Mouse (Mus musculus): ENCODE measurements around the gene Ptprd. TPM values are rescaled to one million over a fixed set of nuclear protein-coding genes. Genes with fewer than 3 reads are reported as not detected.

Gene Ptprd
- polyA plus RNA-seq, 1 experiment from 2014 or later, result 0.32 TPM

- ChIA-PET CTCF (no interaction called here), POLR2A (no interaction called here)
- TF ChIP-seq CTCF (IDR thresholded peaks at IDR 0.05), result no peak
- DNase-seq (ENCODE audit: low read depth, low spot score) (no peak), ATAC-seq (no peak)
- no peaks in the 10 kb centered on the region for H3K27me3 ChIP-seq
- in situ Hi-C loops (cut with MboI; ENCODE audit: low pct_unique_long_range_greater_than_20kb), result no loop called here
These were observed 894.6 kb downstream of the Ptprd start for GRCm38 (mm10) chr4:77317060-77317680.

- ChIA-PET POLR2A (no interaction called here), CTCF (no interaction called here)
- ATAC-seq (no peak), DNase-seq (ENCODE audit: low read depth, low spot score) (no peak)
- in situ Hi-C loops (cut with MboI; ENCODE audit: low pct_unique_long_range_greater_than_20kb), result no loop called here
- TF ChIP-seq CTCF (IDR thresholded peaks at IDR 0.05), result no peak
- H3K27me3 ChIP-seq, result no peaks in the 10 kb centered on the region
These were observed 895.1 kb downstream of the Ptprd start for GRCm38 (mm10) chr4:77316644-77317043.

DNA sequence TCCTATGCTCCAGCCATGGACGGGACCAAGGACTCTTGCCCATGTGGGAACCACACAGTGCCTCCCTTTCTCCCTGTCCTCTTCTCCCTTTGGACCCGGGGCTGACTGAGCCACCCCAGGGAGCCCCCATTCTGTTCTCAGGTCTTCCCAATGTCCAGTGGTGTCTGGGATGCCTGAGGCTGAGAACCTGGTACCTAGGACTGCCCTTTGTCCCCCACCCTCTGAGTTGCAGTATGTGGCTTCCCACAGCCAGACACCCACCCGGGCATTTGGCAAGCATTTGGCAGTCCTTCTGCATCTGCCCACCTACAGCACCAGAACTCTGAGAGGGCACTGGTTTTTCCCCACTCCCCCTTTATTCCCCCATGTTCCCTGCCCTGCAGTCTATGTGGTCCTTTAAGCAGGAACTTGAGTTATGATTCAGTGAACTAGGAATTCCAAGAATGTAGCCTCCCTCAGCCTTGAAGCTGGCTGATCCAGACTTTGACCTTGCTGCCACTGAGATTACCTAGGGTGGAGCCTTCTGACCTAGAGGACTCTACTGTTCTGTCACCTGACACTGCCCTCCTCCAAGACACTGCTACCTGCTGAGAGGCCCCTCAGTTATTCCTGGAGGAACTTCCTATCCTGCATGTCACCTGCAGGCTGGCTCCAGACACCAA lies 901.5 kb downstream of the Ptprd start:
- CTCF ChIA-PET, result no interaction called here
- POLR2A ChIA-PET, result no interaction called here
- in situ Hi-C loops (cut with MboI; ENCODE audit: low pct_unique_long_range_greater_than_20kb), result no loop called here
- no peak for DNase-seq (ENCODE audit: low read depth, low spot score)
- TF ChIP-seq CTCF (IDR thresholded peaks at IDR 0.05), result no peak
- no peak for ATAC-seq
- no peaks in the 10 kb centered on the region for H3K27me3 ChIP-seq

DNA sequence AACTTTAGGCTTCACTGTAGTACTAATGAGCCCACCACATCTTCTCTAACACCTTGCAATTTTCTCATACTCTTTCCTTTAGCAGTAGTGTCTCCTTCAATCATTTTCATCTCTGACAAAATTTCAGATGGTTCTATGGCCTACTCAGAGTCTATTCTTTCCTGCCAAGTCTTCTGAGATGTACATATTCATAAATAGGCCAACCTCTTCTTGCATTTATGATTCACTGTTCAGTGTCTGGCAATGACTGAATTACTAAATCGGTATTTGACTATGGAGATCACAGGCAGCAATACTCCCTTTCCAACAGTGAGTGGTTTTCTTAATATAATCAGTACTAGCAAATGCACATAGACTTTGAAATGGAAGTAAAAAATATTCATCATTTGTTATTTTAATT lies 928.3 kb downstream of the Ptprd start:
- in situ Hi-C loops (cut with MboI; ENCODE audit: low pct_unique_long_range_greater_than_20kb), result no loop called here
- ATAC-seq (no peak), DNase-seq (ENCODE audit: low read depth, low spot score) (no peak)
- CTCF ChIA-PET, result no interaction called here
- TF ChIP-seq CTCF (IDR thresholded peaks at IDR 0.05), result no peak
- H3K27me3 ChIP-seq, result no peaks in the 10 kb centered on the region
- POLR2A ChIA-PET, result no interaction called here

DNA sequence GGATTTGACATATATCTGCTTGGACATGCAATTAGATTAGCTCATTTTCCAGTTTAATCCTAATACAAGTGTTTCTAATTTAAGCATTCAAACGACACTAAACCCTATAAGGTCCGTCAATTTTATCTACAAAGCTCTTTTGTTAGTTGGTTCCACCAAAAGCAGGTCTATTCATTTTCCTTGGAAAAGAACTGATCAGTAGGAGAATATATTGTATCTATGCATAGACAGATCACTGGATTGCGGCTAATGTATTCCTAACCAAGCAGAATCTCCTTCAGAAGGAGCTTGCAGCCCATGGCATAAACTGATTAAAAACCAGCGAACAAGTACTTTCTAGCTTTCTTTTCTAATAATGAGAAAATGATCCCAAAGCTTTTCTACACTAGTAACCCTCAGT lies 933.8 kb downstream of the Ptprd start:
- in situ Hi-C loops (cut with MboI; ENCODE audit: low pct_unique_long_range_greater_than_20kb), result no loop called here
- TF ChIP-seq CTCF (IDR thresholded peaks at IDR 0.05), result no peak
- CTCF ChIA-PET, result no interaction called here

DNA sequence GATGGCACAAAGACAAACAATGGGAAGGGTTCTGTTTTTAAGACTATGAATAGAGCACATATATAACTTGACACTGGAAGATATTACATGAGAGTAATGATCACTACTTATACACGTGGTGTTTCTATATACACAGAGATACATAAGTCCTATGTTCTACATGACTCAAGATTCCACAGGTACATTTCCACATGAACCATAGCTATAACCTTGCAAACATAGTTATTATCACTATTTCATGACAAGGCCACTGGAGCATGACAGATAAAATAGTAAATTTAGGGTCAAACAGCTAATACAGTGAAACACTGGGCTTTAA lies 951.8 kb downstream of the Ptprd start:
- ChIA-PET CTCF (no interaction called here), POLR2A (no interaction called here)
- DNase-seq (ENCODE audit: low read depth, low spot score) (no peak), ATAC-seq (no peak)
- no peaks in the 10 kb centered on the region for H3K27me3 ChIP-seq
- in situ Hi-C loops (cut with MboI; ENCODE audit: low pct_unique_long_range_greater_than_20kb), result no loop called here
- TF ChIP-seq CTCF (IDR thresholded peaks at IDR 0.05), result no peak

More for the DNA sequence above, 933.8 kb downstream of the Ptprd start:
- DNase-seq (ENCODE audit: low read depth, low spot score) (no peak), ATAC-seq (no peak)
- H3K27me3 ChIP-seq, result no peaks in the 10 kb centered on the region
- POLR2A ChIA-PET, result no interaction called here

DNA sequence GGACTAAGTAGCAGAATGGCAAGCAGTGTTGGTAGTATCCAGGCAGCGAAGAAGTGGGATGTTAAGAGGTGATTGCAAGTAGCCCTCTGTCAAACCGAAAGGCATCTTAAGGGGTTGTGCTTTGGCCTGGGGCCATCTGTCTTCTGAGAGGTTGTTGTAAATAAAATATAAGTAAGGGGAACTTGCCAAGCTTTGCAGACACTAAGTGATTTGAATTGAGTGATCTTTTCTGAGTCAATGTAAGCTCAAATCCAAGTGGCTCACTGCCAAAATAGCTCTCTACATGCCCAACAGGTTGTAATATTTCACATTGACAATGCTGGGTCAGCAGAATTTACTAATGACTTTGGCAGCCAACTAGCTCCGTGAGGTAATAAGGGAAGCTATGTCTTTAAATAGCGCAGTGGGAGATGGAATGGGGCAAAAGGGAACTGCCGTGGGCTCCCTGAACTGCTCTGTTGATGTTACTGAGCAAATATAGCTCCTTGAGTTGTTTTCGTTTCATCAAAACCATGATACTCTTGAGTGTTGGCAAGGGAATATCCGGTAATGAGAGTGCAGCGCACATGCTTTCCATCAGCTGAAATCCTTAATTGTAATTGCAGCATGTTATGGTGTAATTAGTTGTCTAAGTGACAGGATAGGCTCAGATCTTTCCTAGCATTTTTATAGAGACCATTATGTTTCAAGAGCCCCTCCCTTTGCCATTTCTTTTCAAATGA lies 952.4 kb downstream of the Ptprd start:
- POLR2A ChIA-PET, result no interaction called here
- H3K27me3 ChIP-seq, result no peaks in the 10 kb centered on the region
- no peak for TF ChIP-seq CTCF (IDR thresholded peaks at IDR 0.05)
- DNase-seq (ENCODE audit: low read depth, low spot score), result no peak
- CTCF ChIA-PET, result no interaction called here
- no peak for ATAC-seq
- in situ Hi-C loops (cut with MboI; ENCODE audit: low pct_unique_long_range_greater_than_20kb), result no loop called here

DNA sequence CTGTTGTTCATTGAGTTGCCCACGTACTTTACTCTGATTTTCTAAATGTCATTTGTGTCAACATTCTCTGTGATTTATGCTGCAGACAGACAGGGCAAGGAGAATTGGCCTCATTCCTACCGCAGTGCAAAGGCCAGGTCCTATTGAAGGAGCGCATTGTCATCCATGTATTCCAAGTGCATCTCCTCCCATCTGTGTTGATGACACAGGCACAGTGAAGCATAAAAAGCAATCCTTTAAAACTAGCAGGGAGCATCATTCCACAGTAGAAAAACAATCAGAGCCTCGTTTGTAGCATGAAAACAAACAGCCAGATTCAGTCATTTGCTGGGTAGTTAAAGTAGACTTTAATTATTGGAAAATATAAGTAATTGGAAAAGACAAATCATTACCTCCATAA lies 960.6 kb downstream of the Ptprd start:
- POLR2A ChIA-PET, result no interaction called here
- DNase-seq (ENCODE audit: low read depth, low spot score), result no peak
- in situ Hi-C loops (cut with MboI; ENCODE audit: low pct_unique_long_range_greater_than_20kb), result no loop called here
- H3K27me3 ChIP-seq, result no peaks in the 10 kb centered on the region
- no peak for ATAC-seq
- no peak for TF ChIP-seq CTCF (IDR thresholded peaks at IDR 0.05)
- CTCF ChIA-PET, result no interaction called here

DNA sequence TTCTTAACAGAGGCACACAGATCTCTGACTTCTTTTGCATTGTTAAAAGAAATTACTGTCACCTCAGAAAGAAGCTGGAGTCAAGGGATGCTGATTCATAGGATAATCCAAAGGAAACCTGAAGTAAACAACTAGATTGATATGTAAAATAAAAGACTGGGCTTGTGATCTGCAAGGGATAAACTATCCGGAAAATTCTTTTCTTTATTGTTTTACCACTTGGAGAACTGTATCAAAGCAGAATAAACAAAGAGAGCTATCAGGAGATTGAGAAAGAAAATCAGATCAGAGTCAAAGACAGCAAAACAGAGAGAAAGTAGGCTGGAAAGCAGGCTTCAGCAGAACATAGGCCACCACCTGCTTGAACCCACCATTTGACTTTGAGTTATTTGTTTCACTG lies 962.0 kb downstream of the Ptprd start:
- CTCF ChIA-PET, result no interaction called here
- in situ Hi-C loops (cut with MboI; ENCODE audit: low pct_unique_long_range_greater_than_20kb), result no loop called here
- no peak for ATAC-seq
- DNase-seq (ENCODE audit: low read depth, low spot score), result no peak
- no peak for TF ChIP-seq CTCF (IDR thresholded peaks at IDR 0.05)
- H3K27me3 ChIP-seq, result no peaks in the 10 kb centered on the region
- POLR2A ChIA-PET, result no interaction called here

- ChIA-PET CTCF (no interaction called here), POLR2A (no interaction called here)
- in situ Hi-C loops (cut with MboI; ENCODE audit: low pct_unique_long_range_greater_than_20kb), result no loop called here
- DNase-seq (ENCODE audit: low read depth, low spot score), result no peak
- no peak for ATAC-seq
- no peak for TF ChIP-seq CTCF (IDR thresholded peaks at IDR 0.05)
- no peaks in the 10 kb centered on the region for H3K27me3 ChIP-seq
These were observed 962.8 kb downstream of the Ptprd start for GRCm38 (mm10) chr4:77248918-77249317.

DNA sequence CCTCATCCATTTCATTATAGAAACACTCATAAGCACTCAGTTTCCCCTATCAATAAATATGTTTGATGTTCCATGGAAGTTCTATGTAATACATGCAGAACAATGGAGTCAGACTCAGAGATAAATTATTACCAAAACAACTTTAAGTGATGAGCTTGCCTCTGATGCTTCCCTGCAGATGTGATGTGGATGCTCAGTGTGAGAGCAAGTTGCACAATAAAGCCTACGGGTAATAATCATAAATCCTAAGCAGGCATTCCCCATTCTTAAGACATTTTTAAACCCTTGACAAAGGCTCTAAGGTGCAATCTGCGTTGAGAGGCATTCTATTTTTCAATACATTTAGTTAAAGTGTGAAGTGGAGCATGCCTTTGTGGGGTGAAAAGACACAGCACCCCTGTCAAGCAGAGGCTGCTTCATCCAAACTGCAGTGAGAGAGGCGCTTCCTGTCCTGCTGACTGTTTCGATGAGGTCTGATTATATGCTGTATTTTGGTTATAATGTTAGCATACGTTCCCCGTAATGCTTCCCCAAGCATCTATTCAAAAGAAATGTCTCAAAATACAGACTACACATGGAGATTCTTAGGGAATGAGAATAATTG lies 969.8 kb downstream of the Ptprd start:
- in situ Hi-C loops (cut with MboI; ENCODE audit: low pct_unique_long_range_greater_than_20kb), result no loop called here
- no peak for ATAC-seq

More for the DNA sequence above, 969.8 kb downstream of the Ptprd start:
- no peak for DNase-seq (ENCODE audit: low read depth, low spot score)
- H3K27me3 ChIP-seq, result peaks cover 4% of the 10 kb centered on the region
- TF ChIP-seq CTCF (IDR thresholded peaks at IDR 0.05), result no peak
- POLR2A ChIA-PET, result no interaction called here
- CTCF ChIA-PET, result no interaction called here
